Mouse (Mus musculus) skeletal muscle tissue, postnatal 0 days (tissue): ENCODE results near the gene 2700097O09Rik. TPM values are rescaled to one million over a fixed set of nuclear protein-coding genes. Genes with fewer than 3 reads are reported as not detected.

Experiments used
- polyA plus RNA-seq: library from polyadenylated mRNA; unstranded; fragments of >200 nt; fragmentation: Nextera tagmentation; extraction: Ambion mirVana; gene quantifications from 2 replicates; pipeline ENCODE4 v1.2.1, GENCODE M21; 2015

Gene 2700097O09Rik
- polyA plus RNA-seq: 11.9 and 16.5 TPM in 2 replicates

GRCm38 (mm10) chr12:55079726-55080600 is at the start of gene 2700097O09Rik, which contains the start of gene Srp54a:
Gene 2700097O09Rik (minus strand): TSS chr12:55080110.
Gene Srp54a (plus strand): TSS chr12:55080262.

DNA sequence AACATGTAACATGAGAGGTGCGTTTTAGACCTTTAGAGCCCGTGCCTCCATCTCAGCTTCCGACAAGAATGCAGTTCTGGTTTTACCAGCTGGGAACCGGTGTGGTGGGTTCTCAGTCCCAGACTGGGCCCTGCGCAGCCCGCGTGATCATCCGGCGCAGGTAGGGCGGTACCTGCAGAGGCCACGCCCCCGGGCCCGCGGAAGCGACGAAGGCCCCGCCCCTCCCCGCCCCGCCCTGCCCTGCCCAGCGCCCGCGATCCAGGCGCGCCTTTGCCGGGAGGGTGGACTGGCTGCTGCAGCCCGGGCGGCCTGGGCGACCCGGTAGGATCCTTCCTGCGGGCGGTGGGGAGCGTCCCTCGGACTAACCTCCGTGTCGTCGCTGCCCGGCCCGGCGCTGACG is 44.3 kb upstream of the 2700097O09Rik start, which contains the start of gene Fam177a:
Gene Fam177a (plus strand): TSS at position 228 of the 400 bp plus-strand sequence.

GRCm38 (mm10) chr12:55013626-55014398 is 66.1 kb downstream of the 2700097O09Rik start, which contains the start of gene Baz1a:
Gene Baz1a (minus strand): TSS chr12:55014348.

Other genes starting within 250 kb of the 2700097O09Rik start
- gene Cfl2, start 217.2 kb downstream of the 2700097O09Rik start, polyA plus RNA-seq: 1,135 and 1,256 TPM in 2 replicates
- gene Gm20403, start 93.6 kb downstream of the 2700097O09Rik start, polyA plus RNA-seq: not detected in 2 replicates
- gene Baz1a, start 65.8 kb downstream of the 2700097O09Rik start, polyA plus RNA-seq: 7.3 and 7.9 TPM in 2 replicates
- gene Srp54a, start 152 bp upstream of the 2700097O09Rik start, polyA plus RNA-seq: 119 and 120 TPM in 2 replicates
- 17.9 and 19.0 TPM in 2 replicates for gene Fam177a, start 44.4 kb upstream of the 2700097O09Rik start, polyA plus RNA-seq
- 35.3 and 43.7 TPM in 2 replicates for gene Srp54b, start 75.0 kb upstream of the 2700097O09Rik start, polyA plus RNA-seq
- 0.30 TPM in 1 of 2 replicates, not detected in the other for gene 1700047I17Rik2, start 119.5 kb upstream of the 2700097O09Rik start, polyA plus RNA-seq
- gene Srp54c, start 150.1 kb upstream of the 2700097O09Rik start, polyA plus RNA-seq: 51.8 and 59.3 TPM in 2 replicates
- 6.7 and 7.6 TPM in 2 replicates for gene 1110008L16Rik, start 219.5 kb upstream of the 2700097O09Rik start, polyA plus RNA-seq
- gene Ppp2r3c, start 222.9 kb upstream of the 2700097O09Rik start, polyA plus RNA-seq: 9.4 and 10.9 TPM in 2 replicates